Mouse (Mus musculus): Measurements from ENCODE around the gene Gm10382.

DNA sequence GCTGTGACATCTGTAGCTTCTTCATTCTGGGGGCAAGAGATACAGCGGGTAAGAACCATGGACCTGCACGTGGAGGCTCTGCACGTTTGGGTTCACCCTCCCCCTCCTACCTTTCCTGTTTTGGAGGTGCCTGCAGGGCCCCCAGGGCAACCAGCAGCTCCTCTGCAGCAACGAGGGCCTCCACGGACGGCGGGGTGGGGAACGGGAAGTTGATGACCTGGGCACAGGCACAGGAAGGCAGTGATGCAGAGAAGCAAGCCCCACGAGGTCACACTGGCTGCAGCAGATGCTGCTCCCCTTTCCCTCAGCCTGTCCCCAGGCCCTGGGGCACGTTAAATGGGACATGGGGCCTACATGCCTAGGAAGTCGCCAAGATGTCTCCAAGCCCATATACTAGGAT lies 30.0 kb downstream of the Gm10382 start:
- TF ChIP-seq CTCF (IDR thresholded peaks at IDR 0.05; ENCODE audit: control insufficient read depth, insufficient read depth, insufficient read length) (no peak), MAX (IDR thresholded peaks at IDR 0.05) (no peak), CEBPB (IDR thresholded peaks at IDR 0.05; ENCODE audit: low read depth) (no peak)
